Mouse (Mus musculus) embryonic facial prominence, embryonic 12.5 days (tissue): ENCODE measurements around the gene Sdhaf1. TPM values are rescaled to one million over a fixed set of nuclear protein-coding genes. Genes with fewer than 3 reads are reported as not detected.

Experiments used
- ATAC-seq: fragments of 200-750 bp; cut with Nextera tagmentation; 2 replicates; pipeline ENCODE4 v1.8.0; 2017; ENCODE audit not compliant: insufficient number of reproducible peaks, insufficient read depth, low FRiP score, low TSS enrichment
- H3K27ac ChIP-seq: fragments of 300-500 bp; sonication (generic); 2 replicates; pipeline ENCODE4 v1.5.1; 2016; ENCODE audit warnings: mild to moderate bottlenecking
- H3K27me3 ChIP-seq: fragments of 300-500 bp; sonication (generic); 2 replicates; pipeline ENCODE4 v1.6.1; 2016; ENCODE audit warnings: mild to moderate bottlenecking, moderate library complexity
- H3K36me3 ChIP-seq: fragments of 300-500 bp; sonication (generic); 2 replicates; pipeline ENCODE4 v1.6.1; 2016; ENCODE audit warnings: mild to moderate bottlenecking
- H3K4me1 ChIP-seq: fragments of 300-500 bp; sonication (generic); 2 replicates; pipeline ENCODE4 v1.6.1; 2016
- H3K4me2 ChIP-seq: fragments of 300-500 bp; sonication (generic); replicated peaks from 2 replicates; pipeline ENCODE4 v1.6.1; 2016; ENCODE audit warnings: mild to moderate bottlenecking, moderate library complexity
- H3K4me3 ChIP-seq: fragments of 300-500 bp; sonication (generic); 2 replicates; pipeline ENCODE4 v1.5.1; 2016; ENCODE audit warnings: mild to moderate bottlenecking
- H3K9ac ChIP-seq: fragments of 300-500 bp; sonication (generic); 2 replicates; pipeline ENCODE4 v1.6.1; 2016; ENCODE audit warnings: mild to moderate bottlenecking, moderate library complexity
- H3K9me3 ChIP-seq: fragments of 300-500 bp; sonication (generic); 2 replicates; pipeline ENCODE4 v1.6.1; 2016; ENCODE audit warnings: mild to moderate bottlenecking, moderate library complexity
- WGBS: fragments of 180-500 bp; shearing (Covaris S2); methylation state at CpG from one replicate; pipeline ENCODE4 v1.1.7; 2016; 5-methylcytosine and 5-hydroxymethylcytosine counted together
- polyA plus RNA-seq: library from polyadenylated mRNA; unstranded; fragments of >200 nt; fragmentation: Nextera tagmentation; extraction: Ambion mirVana; gene quantifications from 2 replicates; pipeline ENCODE4 v1.2.1, GENCODE M21; 2016

Gene Sdhaf1
- polyA plus RNA-seq, 1 experiment from 2014 or later, result 23.4 TPM

DNA sequence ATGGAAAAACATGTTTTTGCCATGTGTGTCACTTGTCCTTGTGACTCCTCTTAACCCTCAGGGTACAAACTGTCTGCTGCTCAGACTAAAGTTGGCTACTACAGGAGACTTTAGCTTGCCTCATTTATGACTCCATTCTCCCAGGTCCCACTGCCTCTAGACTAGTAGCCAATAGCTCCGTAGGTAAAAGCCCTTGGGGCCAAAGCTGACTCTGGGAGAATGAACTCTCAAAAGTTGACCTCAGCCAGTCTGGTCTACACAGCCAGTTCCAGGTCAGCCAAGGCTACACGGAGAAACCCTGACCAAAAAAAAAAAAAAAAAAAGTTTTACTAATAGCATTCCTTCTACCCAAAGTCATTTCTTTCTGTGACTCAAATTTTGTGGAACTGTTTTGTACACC, 44.8 kb downstream of the Sdhaf1 start:
- no peaks in the 10 kb centered on the region for H3K36me3 ChIP-seq
- no peak overlapping the region for H3K9ac ChIP-seq
- H3K27me3 ChIP-seq, result no peaks in the 10 kb centered on the region
- H3K4me1 ChIP-seq, result peaks cover 6% of the 10 kb centered on the region; the same call in 1 of the 2 replicates
- H3K4me2 ChIP-seq, result peak overlapping the region; percentile 85
- WGBS, result 46% methylated on average over 2 of the region's 2 CpGs
- H3K27ac ChIP-seq, result no peak overlapping the region
- ATAC-seq, result no peak
- no peak overlapping the region for H3K4me3 ChIP-seq
- no peaks in the 10 kb centered on the region for H3K9me3 ChIP-seq

DNA sequence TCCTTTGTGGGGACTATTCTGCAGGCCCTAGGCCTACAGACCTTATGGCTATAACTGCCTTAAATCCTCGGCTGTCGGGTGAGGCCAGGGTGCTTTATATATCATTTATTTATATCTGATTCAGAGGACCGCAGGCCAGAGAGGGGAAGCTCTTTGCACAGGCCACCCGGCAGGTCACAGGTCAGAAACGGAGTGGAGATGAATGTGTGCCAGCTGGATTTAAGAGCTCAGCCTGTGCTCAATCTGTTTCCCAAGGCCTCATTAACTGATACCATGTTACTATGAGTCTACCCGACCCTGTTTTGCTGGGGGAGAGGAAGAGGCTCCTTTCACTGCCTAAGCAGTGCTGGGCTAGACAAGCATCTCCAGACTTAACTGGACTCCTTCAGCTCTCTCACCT, 49.3 kb downstream of the Sdhaf1 start:
- Histone ChIP-seq H3K4me1 (peaks cover 3% of the 10 kb centered on the region; the same call in 1 of the 2 replicates), H3K4me3 (no peak overlapping the region), H3K4me2 (no peak overlapping the region), H3K27me3 (no peaks in the 10 kb centered on the region), H3K9me3 (no peaks in the 10 kb centered on the region), H3K36me3 (peaks cover 15% of the 10 kb centered on the region), H3K27ac (no peak overlapping the region), H3K9ac (no peak overlapping the region)
- 76% methylated on average over 6 of the region's 6 CpGs for WGBS
- ATAC-seq, result no peak

Other genes starting within 250 kb of the Sdhaf1 start
- gene Gm26920, start 233.5 kb downstream of the Sdhaf1 start, polyA plus RNA-seq, result 3.3 and 4.4 TPM in 2 replicates
- gene Zfp566, start 233.4 kb downstream of the Sdhaf1 start, polyA plus RNA-seq, result 16.3 and 19.5 TPM in 2 replicates
- 148 and 151 TPM in 2 replicates for gene Zfp260, start 229.1 kb downstream of the Sdhaf1 start, polyA plus RNA-seq
- 13.1 and 16.3 TPM in 2 replicates for gene Zfp382, start 202.0 kb downstream of the Sdhaf1 start, polyA plus RNA-seq
- 17.2 and 20.6 TPM in 2 replicates for gene Zfp146, start 154.1 kb downstream of the Sdhaf1 start, polyA plus RNA-seq
- gene Cox7a1, start 139.8 kb downstream of the Sdhaf1 start, polyA plus RNA-seq, result 4.2 and 4.7 TPM in 2 replicates
- 80.5 and 86.6 TPM in 2 replicates for gene Capns1, start 125.1 kb downstream of the Sdhaf1 start, polyA plus RNA-seq
- 161 and 181 TPM in 2 replicates for gene Polr2i, start 91.9 kb downstream of the Sdhaf1 start, polyA plus RNA-seq
- 224 and 250 TPM in 2 replicates for gene Tbcb, start 91.6 kb downstream of the Sdhaf1 start, polyA plus RNA-seq
- gene Ovol3, start 88.2 kb downstream of the Sdhaf1 start, polyA plus RNA-seq, result 0.38 TPM in 1 of 2 replicates, not detected in the other
- 0.33 and 0.40 TPM in 2 replicates for gene Thap8, start 43.8 kb downstream of the Sdhaf1 start, polyA plus RNA-seq
- gene Wdr62, start 43.5 kb downstream of the Sdhaf1 start, polyA plus RNA-seq, result 8.9 and 9.9 TPM in 2 replicates
- gene Clip3, start 32.2 kb downstream of the Sdhaf1 start, polyA plus RNA-seq, result 54.0 and 55.1 TPM in 2 replicates
- 88.6 and 92.2 TPM in 2 replicates for gene Alkbh6, start 15.2 kb downstream of the Sdhaf1 start, polyA plus RNA-seq
- gene Syne4, start 9.1 kb downstream of the Sdhaf1 start, polyA plus RNA-seq, result 94.9 and 101 TPM in 2 replicates
- gene E130208F15Rik, start 2.2 kb downstream of the Sdhaf1 start, polyA plus RNA-seq, result 0.87 and 2.9 TPM in 2 replicates
- gene Lrfn3, start 38.9 kb upstream of the Sdhaf1 start, polyA plus RNA-seq, result 8.3 and 8.6 TPM in 2 replicates
- 16.7 and 18.7 TPM in 2 replicates for gene Tyrobp, start 89.9 kb upstream of the Sdhaf1 start, polyA plus RNA-seq
- 0.70 and 0.98 TPM in 2 replicates for gene Hcst, start 96.0 kb upstream of the Sdhaf1 start, polyA plus RNA-seq
- gene Nfkbid, start 97.8 kb upstream of the Sdhaf1 start, polyA plus RNA-seq, result 2.1 and 2.9 TPM in 2 replicates
- gene Aplp1, start 121.6 kb upstream of the Sdhaf1 start, polyA plus RNA-seq, result 66.5 and 74.7 TPM in 2 replicates
- 0.46 and 0.52 TPM in 2 replicates for gene Kirrel2, start 133.8 kb upstream of the Sdhaf1 start, polyA plus RNA-seq
- gene Nphs1, start 134.4 kb upstream of the Sdhaf1 start, polyA plus RNA-seq, result 0.10 and 0.29 TPM in 2 replicates
- not detected in 2 replicates for gene Prodh2, start 169.7 kb upstream of the Sdhaf1 start, polyA plus RNA-seq
- 20.0 and 26.5 TPM in 2 replicates for gene Arhgap33, start 211.2 kb upstream of the Sdhaf1 start, polyA plus RNA-seq
- gene Hspb6, start 228.3 kb upstream of the Sdhaf1 start, polyA plus RNA-seq, result 8.5 and 9.2 TPM in 2 replicates
- 15.6 and 16.0 TPM in 2 replicates for gene Proser3, start 228.4 kb upstream of the Sdhaf1 start, polyA plus RNA-seq
- 44.7 and 49.1 TPM in 2 replicates for gene Lin37, start 235.9 kb upstream of the Sdhaf1 start, polyA plus RNA-seq
- 94.1 TPM in 2 replicates for gene U2af1l4, start 239.4 kb upstream of the Sdhaf1 start, polyA plus RNA-seq
- 16.5 and 17.4 TPM in 2 replicates for gene Gm49396, start 239.4 kb upstream of the Sdhaf1 start, polyA plus RNA-seq
- 132 and 138 TPM in 2 replicates for gene Psenen, start 239.7 kb upstream of the Sdhaf1 start, polyA plus RNA-seq
- 4.1 and 5.5 TPM in 2 replicates for gene Igflr1, start 241.5 kb upstream of the Sdhaf1 start, polyA plus RNA-seq